Mouse (Mus musculus) intestine, postnatal 0 days (tissue): ENCODE measurements around the gene Rnaseh1. TPM values are rescaled to one million over a fixed set of nuclear protein-coding genes. Genes with fewer than 3 reads are reported as not detected.

Experiments used
- ATAC-seq: fragments of 200-750 bp; cut with Nextera tagmentation; 2 replicates; pipeline ENCODE4 v1.8.0; 2017; ENCODE audit warnings: mild to moderate bottlenecking, moderate TSS enrichment, moderate library complexity
- H3K27ac ChIP-seq: fragments of 300-500 bp; sonication (generic); 2 replicates; pipeline ENCODE4 v1.5.1; 2014; ENCODE audit warnings: mild to moderate bottlenecking, low read depth, low read length, moderate library complexity
- H3K27me3 ChIP-seq: fragments of 300-500 bp; sonication (generic); replicated peaks from 2 replicates; pipeline ENCODE4 v1.6.1; 2014; ENCODE audit warnings: low read length, mixed read lengths; ENCODE audit not compliant: control insufficient read depth, insufficient read depth
- H3K36me3 ChIP-seq: fragments of 300-500 bp; sonication (generic); 2 replicates; pipeline ENCODE4 v1.6.1; 2014; ENCODE audit warnings: mild to moderate bottlenecking, moderate library complexity; ENCODE audit not compliant: control insufficient read depth, insufficient read depth
- H3K4me1 ChIP-seq: fragments of 300-500 bp; sonication (generic); replicated peaks from 2 replicates; pipeline ENCODE4 v1.6.1; 2014; ENCODE audit warnings: antibody characterized with exemption, low read length, mixed read lengths; ENCODE audit not compliant: control insufficient read depth, insufficient read depth
- H3K4me2 ChIP-seq: fragments of 300-500 bp; sonication (generic); replicated peaks from 2 replicates; pipeline ENCODE4 v1.6.1; 2014; ENCODE audit warnings: low read depth, mild to moderate bottlenecking, moderate library complexity
- H3K4me3 ChIP-seq: fragments of 300-500 bp; sonication (generic); 2 replicates; pipeline ENCODE4 v1.5.1; 2014; ENCODE audit warnings: low read depth, low read length
- H3K9ac ChIP-seq: fragments of 300-500 bp; sonication (generic); 2 replicates; pipeline ENCODE4 v1.6.1; 2014; ENCODE audit warnings: mild to moderate bottlenecking, low read depth, low read length
- H3K9me3 ChIP-seq: fragments of 300-500 bp; sonication (generic); 2 replicates; pipeline ENCODE4 v1.6.1; 2016; ENCODE audit warnings: mixed run types; ENCODE audit not compliant: control insufficient read depth
- CTCF ChIP-seq: sonication (generic); IDR thresholded peaks from 2 replicates; pipeline ENCODE4 v1.5.1; 2016; ENCODE audit warnings: low read depth, mild to moderate bottlenecking, control low read depth, antibody characterized with exemption, moderate library complexity
- WGBS: fragments of 180-500 bp; shearing (Covaris S2); extraction: QIAGEN DNeasy Blood & Tissue Kit; methylation state at CpG from one replicate; pipeline ENCODE4 v1.1.7; 2014; 5-methylcytosine and 5-hydroxymethylcytosine counted together
- polyA plus RNA-seq: library from polyadenylated mRNA; unstranded; fragments of >200 nt; fragmentation: Nextera tagmentation; extraction: Ambion mirVana; gene quantifications from 2 replicates; pipeline ENCODE4 v1.2.1, GENCODE M21; 2015

The Rnaseh1 gene
- polyA plus RNA-seq, 1 experiment from 2014 or later, result 13.8 TPM

GRCm38 (mm10) chr12:28617297-28617696 lies 32.1 kb upstream of the Rnaseh1 start:
- WGBS, result 46% methylated on average over 4 of the region's 4 CpGs
- TF ChIP-seq CTCF, result no peak
- no peaks in the 10 kb centered on the region for H3K9me3 ChIP-seq
- H3K27me3 ChIP-seq, result no peaks in the 10 kb centered on the region
- no peak overlapping the region for H3K4me3 ChIP-seq
- H3K27ac ChIP-seq, result no peak overlapping the region
- no peaks in the 10 kb centered on the region for H3K36me3 ChIP-seq
- H3K4me1 ChIP-seq, result no peaks in the 10 kb centered on the region
- H3K4me2 ChIP-seq, result no peak overlapping the region
- ATAC-seq, result no peak
- H3K9ac ChIP-seq, result no peak overlapping the region

GRCm38 (mm10) chr12:28621451-28622166 lies 27.8 kb upstream of the Rnaseh1 start:
- TF ChIP-seq CTCF, result peak; percentile 40
- Histone ChIP-seq H3K9me3 (no peaks in the 10 kb centered on the region), H3K4me3 (no peak overlapping the region), H3K27ac (no peak overlapping the region), H3K9ac (no peak overlapping the region), H3K36me3 (no peaks in the 10 kb centered on the region), H3K4me2 (peak overlapping the region; percentile 35), H3K4me1 (no peaks in the 10 kb centered on the region), H3K27me3 (no peaks in the 10 kb centered on the region)
- 11% methylated on average over 7 of the region's 7 CpGs for WGBS
- no peak for ATAC-seq

GRCm38 (mm10) chr12:28622167-28622532 lies 27.3 kb upstream of the Rnaseh1 start:
- Histone ChIP-seq H3K4me1 (no peaks in the 10 kb centered on the region), H3K27ac (no peak overlapping the region), H3K27me3 (no peaks in the 10 kb centered on the region), H3K9ac (no peak overlapping the region), H3K4me2 (no peak overlapping the region), H3K9me3 (no peaks in the 10 kb centered on the region), H3K4me3 (no peak overlapping the region), H3K36me3 (no peaks in the 10 kb centered on the region)
- ATAC-seq, result no peak
- no peak for TF ChIP-seq CTCF
- 32% methylated on average over 5 of the region's 5 CpGs for WGBS

GRCm38 (mm10) chr12:28622641-28623040 lies 26.8 kb upstream of the Rnaseh1 start:
- Histone ChIP-seq H3K27ac (no peak overlapping the region), H3K4me3 (no peak overlapping the region), H3K9me3 (no peaks in the 10 kb centered on the region), H3K4me2 (no peak overlapping the region), H3K27me3 (no peaks in the 10 kb centered on the region), H3K36me3 (no peaks in the 10 kb centered on the region), H3K4me1 (no peaks in the 10 kb centered on the region), H3K9ac (no peak overlapping the region)
- no peak for ATAC-seq
- 71% methylated on average over 1 of the region's 1 CpGs for WGBS
- TF ChIP-seq CTCF, result no peak

- Histone ChIP-seq H3K27me3 (no peaks in the 10 kb centered on the region), H3K9me3 (no peaks in the 10 kb centered on the region), H3K4me3 (no peak within 1 kb of the TSS), H3K4me1 (no peaks in the 10 kb centered on the region), H3K27ac (no peak within 1 kb of the TSS), H3K4me2 (no peak within 1 kb of the TSS), H3K36me3 (no peaks in the 10 kb centered on the region), H3K9ac (no peak within 1 kb of the TSS)
- 29% methylated on average over 5 of the region's 5 CpGs for WGBS
- no peak for ATAC-seq
- no peak for TF ChIP-seq CTCF
These were observed 26.2 kb upstream of the Rnaseh1 start, which contains the start of gene Colec11 for GRCm38 (mm10) chr12:28623195-28623594. Gene Colec11 (minus strand): TSS chr12:28623377.

GRCm38 (mm10) chr12:28624251-28624650 lies 25.2 kb upstream of the Rnaseh1 start:
- no peaks in the 10 kb centered on the region for H3K9me3 ChIP-seq
- no peaks in the 10 kb centered on the region for H3K4me1 ChIP-seq
- H3K4me3 ChIP-seq, result no peak overlapping the region
- WGBS, result 63% methylated on average over 2 of the region's 2 CpGs
- H3K27ac ChIP-seq, result no peak overlapping the region
- H3K27me3 ChIP-seq, result no peaks in the 10 kb centered on the region
- no peak for TF ChIP-seq CTCF
- H3K4me2 ChIP-seq, result no peak overlapping the region
- peaks cover 9% of the 10 kb centered on the region for H3K36me3 ChIP-seq
- no peak for ATAC-seq
- no peak overlapping the region for H3K9ac ChIP-seq
